Mouse (Mus musculus) forebrain, postnatal 0 days (tissue): ENCODE measurements around the gene Armc9. TPM values are rescaled to one million over a fixed set of nuclear protein-coding genes. Genes with fewer than 3 reads are reported as not detected.

Source experiments
- ATAC-seq: fragments of 200-750 bp; cut with Nextera tagmentation; 2 replicates; pipeline ENCODE4 v1.8.0; 2017; ENCODE audit warnings: mild to moderate bottlenecking, moderate library complexity
- DNase-seq: peaks from one replicate; pipeline ENCODE4 v3.0.0-alpha.2; 2015
- H3K27ac ChIP-seq: fragments of 300-500 bp; sonication (generic); 2 replicates; pipeline ENCODE4 v1.5.1; 2014; ENCODE audit warnings: low read depth, mild to moderate bottlenecking, antibody characterized with exemption, low read length, moderate library complexity, mixed read lengths
- H3K27me3 ChIP-seq: fragments of 300-500 bp; sonication (generic); 2 replicates; pipeline ENCODE4 v1.6.1; 2014; ENCODE audit warnings: mild to moderate bottlenecking, low read length, mixed read lengths; ENCODE audit not compliant: insufficient read depth
- H3K36me3 ChIP-seq: fragments of 300-500 bp; sonication (generic); 2 replicates; pipeline ENCODE4 v1.6.1; 2014; ENCODE audit warnings: mild to moderate bottlenecking, moderate library complexity; ENCODE audit not compliant: insufficient read depth
- H3K4me1 ChIP-seq: fragments of 300-500 bp; sonication (generic); 2 replicates; pipeline ENCODE4 v1.6.1; 2014; ENCODE audit warnings: antibody characterized with exemption; ENCODE audit not compliant: insufficient read depth
- H3K4me2 ChIP-seq: fragments of 300-500 bp; sonication (generic); 2 replicates; pipeline ENCODE4 v1.6.1; 2014; ENCODE audit warnings: low read depth, mild to moderate bottlenecking, moderate library complexity
- H3K4me3 ChIP-seq: fragments of 300-500 bp; sonication (generic); 2 replicates; pipeline ENCODE4 v1.5.1; 2014; ENCODE audit warnings: low read depth, low read length, mixed read lengths
- H3K9ac ChIP-seq: fragments of 300-500 bp; sonication (generic); 2 replicates; pipeline ENCODE4 v1.6.1; 2014; ENCODE audit warnings: mild to moderate bottlenecking
- H3K9me3 ChIP-seq: fragments of 300-500 bp; sonication (generic); 2 replicates; pipeline ENCODE4 v1.6.1; 2016; ENCODE audit warnings: low read length
- CTCF ChIP-seq: sonication (generic); IDR thresholded peaks from 2 replicates; pipeline ENCODE4 v1.5.1; 2016; ENCODE audit warnings: antibody characterized with exemption, control low read depth, low read depth
- WGBS: fragments of 180-500 bp; shearing (Covaris S2); extraction: QIAGEN DNeasy Blood & Tissue Kit; methylation state at CpG from one replicate; pipeline ENCODE4 v1.1.7; 2014; 5-methylcytosine and 5-hydroxymethylcytosine counted together
- polyA plus RNA-seq: library from polyadenylated mRNA; unstranded; fragments of >200 nt; fragmentation: Nextera tagmentation; extraction: Ambion mirVana; gene quantifications from 2 replicates; pipeline ENCODE4 v1.2.1, GENCODE M21; 2015
- total RNA-seq: library from RNA; depleted of rRNA; stranded (reverse); fragments of >200 nt; gene quantifications from 2 replicates; pipeline ENCODE4 v1.2.3, GENCODE M21; 2014

Gene Armc9
- total and polyA plus RNA-seq, 2 experiments from 2014 or later: 29.1 to 35.2 TPM

DNA sequence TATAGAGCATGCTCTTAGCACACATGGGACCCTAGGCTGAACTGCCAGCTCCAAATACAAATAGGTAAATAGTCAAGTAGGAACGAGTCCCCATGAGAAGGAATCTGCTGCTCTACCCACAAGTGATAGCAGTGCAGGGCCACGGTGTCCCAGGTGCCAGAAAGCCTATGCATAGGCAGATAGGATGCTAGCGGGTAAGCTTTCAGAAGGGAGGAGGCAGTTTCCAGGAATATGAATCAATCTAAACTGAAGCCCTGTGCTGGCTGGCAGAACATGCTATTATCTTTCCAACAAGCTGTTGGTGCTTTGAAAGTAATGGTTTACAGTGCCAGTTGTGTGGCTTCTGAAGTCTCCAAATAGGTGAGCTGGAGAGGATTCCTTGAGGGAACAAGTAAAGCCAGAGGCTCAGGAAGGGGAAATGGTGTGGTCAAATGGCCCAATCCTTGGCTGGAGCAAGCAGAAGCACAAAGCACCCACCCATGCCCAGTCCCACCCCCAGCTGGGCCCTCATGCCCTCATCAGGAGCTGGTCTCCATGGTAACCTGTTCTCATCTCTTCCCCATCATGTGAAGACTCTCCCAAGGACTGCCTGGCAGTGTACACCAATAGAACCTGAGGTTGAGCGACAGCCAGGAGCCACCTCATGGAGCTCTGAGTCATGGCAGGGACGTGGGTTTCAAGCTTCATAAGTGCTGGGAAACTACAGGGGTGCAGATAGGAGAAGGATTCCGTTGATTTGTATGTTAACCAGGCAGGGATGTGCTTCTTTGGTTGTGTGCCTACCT, 90.9 kb downstream of the Armc9 start:
- H3K4me3 ChIP-seq: no peak overlapping the region
- 78% methylated on average over 6 of the region's 6 CpGs for WGBS
- H3K36me3 ChIP-seq: peaks cover 28% of the 10 kb centered on the region
- no peaks in the 10 kb centered on the region for H3K9me3 ChIP-seq
- no peak for TF ChIP-seq CTCF
- H3K4me2 ChIP-seq: no peak overlapping the region
- DNase-seq (peak; percentile 10), ATAC-seq (peak; percentile 55)
- H3K27me3 ChIP-seq: no peaks in the 10 kb centered on the region
- no peak overlapping the region for H3K27ac ChIP-seq
- H3K4me1 ChIP-seq: no peaks in the 10 kb centered on the region
- no peak overlapping the region for H3K9ac ChIP-seq

DNA sequence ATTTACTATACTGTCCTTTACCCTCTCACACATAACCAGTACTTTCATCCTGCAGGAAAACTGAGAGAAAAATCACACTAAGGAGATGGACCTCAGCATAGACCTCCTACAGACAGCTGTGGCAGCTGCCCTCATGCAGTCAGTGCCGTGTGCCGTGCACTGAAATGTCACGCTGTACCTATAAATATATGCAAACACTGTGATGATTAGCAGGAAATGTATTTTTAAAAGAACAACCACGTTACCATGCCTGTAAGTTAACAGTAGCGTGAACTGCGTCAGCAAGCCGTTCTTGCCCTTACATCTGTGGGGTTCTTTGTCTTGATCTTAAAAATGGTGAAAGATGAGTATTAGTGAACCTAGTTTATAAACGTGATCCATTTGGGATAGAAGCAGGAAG, 98.8 kb downstream of the Armc9 start:
- 89% methylated on average over 8 of the region's 8 CpGs for WGBS
- Histone ChIP-seq H3K27me3 (no peaks in the 10 kb centered on the region), H3K4me3 (no peak overlapping the region), H3K27ac (no peak overlapping the region), H3K4me2 (no peak overlapping the region), H3K4me1 (no peaks in the 10 kb centered on the region), H3K9me3 (no peaks in the 10 kb centered on the region), H3K9ac (no peak overlapping the region), H3K36me3 (peaks cover 17% of the 10 kb centered on the region)
- DNase-seq: no peak
- ATAC-seq: no peak
- TF ChIP-seq CTCF: no peak

DNA sequence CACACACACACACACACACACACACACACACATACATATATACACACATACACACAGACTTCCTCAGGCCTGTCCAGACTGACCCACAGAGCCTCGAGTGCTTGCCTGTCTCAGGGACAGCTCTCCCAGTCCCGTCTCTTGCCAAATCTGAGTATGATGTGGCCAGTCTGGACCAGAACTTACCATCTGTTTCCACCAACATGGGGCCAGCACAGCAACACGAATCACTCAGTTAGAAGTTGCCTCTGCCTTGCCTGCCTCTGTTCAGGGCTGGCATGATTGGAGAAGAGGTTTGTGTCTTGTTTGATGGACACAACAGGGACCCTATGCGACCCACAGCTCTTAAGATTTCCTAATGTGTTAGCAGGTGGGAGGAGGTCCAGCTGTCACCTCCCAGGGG, 101.7 kb downstream of the Armc9 start:
- H3K9ac ChIP-seq: no peak overlapping the region
- no peaks in the 10 kb centered on the region for H3K4me1 ChIP-seq
- no peaks in the 10 kb centered on the region for H3K9me3 ChIP-seq
- whole genome bisulfite sequencing: 76% methylated on average over 4 of the region's 4 CpGs
- H3K4me2 ChIP-seq: no peak overlapping the region
- H3K27ac ChIP-seq: no peak overlapping the region
- TF ChIP-seq CTCF: no peak
- ATAC-seq (no peak), DNase-seq (no peak)
- H3K36me3 ChIP-seq: peaks cover 7% of the 10 kb centered on the region
- H3K4me3 ChIP-seq: no peak overlapping the region
- no peaks in the 10 kb centered on the region for H3K27me3 ChIP-seq

DNA sequence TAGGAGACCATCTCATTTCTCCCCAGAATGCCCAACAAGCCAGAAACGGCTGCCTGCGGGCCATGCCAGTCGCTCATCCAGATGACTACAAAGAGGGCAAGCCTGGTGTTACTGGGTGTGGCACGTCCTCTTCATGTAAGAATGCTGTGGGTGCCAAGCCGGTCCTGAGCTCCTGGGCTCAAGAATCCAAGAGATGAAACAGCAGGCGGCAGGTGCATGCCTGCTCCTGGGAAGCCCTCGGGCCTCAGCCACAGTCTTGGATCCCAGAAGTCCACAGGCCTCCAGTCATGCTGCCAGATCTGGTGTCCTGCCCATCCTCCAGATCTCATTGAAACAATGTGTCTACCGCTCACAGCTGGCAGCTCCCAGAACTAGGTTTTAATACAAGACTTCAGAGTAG, 102.6 kb downstream of the Armc9 start:
- DNase-seq: no peak

DNA sequence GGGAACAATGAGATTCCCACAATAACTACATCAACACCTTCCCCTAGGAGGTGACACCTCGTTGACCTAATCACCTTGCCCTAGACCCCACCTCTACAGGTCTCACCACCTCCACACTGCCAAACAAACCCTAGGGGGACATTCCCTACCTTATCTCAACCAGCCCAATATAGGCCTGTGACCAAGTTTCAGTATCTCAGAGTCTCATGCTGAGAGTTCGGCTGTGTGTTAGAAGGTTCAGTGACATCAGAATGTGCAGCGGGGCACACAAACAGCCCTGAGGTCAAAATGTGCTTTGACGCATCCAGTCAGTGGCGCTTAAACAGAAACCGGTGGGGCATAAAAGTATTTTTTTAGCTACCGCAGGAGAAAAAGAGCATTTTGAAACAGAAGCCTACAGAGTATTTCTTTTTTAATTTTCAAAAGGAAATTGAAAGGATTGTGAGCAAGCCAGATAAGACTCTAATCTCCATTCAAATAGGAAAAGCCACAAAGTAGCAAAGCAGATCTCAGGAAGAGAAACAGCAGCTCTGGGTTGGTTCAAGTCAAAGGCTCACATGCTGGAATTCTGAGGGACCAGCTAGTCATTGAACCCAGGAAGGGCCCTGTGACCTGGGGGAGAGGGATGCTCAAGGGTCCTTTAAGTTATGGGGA, 103.7 kb downstream of the Armc9 start:
- Histone ChIP-seq H3K27ac (no peak overlapping the region), H3K27me3 (no peaks in the 10 kb centered on the region), H3K4me1 (no peaks in the 10 kb centered on the region), H3K4me2 (no peak overlapping the region), H3K4me3 (no peak overlapping the region), H3K9me3 (no peaks in the 10 kb centered on the region), H3K9ac (no peak overlapping the region), H3K36me3 (peaks cover 1% of the 10 kb centered on the region)
- DNase-seq (no peak), ATAC-seq (no peak)
- no peak for TF ChIP-seq CTCF
- 72% methylated on average over 7 of the region's 7 CpGs for WGBS

More for the DNA sequence above, 102.6 kb downstream of the Armc9 start:
- Histone ChIP-seq H3K27me3 (no peaks in the 10 kb centered on the region), H3K4me3 (no peak overlapping the region), H3K9ac (no peak overlapping the region), H3K36me3 (peaks cover 7% of the 10 kb centered on the region), H3K9me3 (no peaks in the 10 kb centered on the region), H3K27ac (no peak overlapping the region), H3K4me1 (no peaks in the 10 kb centered on the region), H3K4me2 (no peak overlapping the region)
- WGBS: 85% methylated on average over 8 of the region's 8 CpGs
- ATAC-seq: no peak
- TF ChIP-seq CTCF: no peak

DNA sequence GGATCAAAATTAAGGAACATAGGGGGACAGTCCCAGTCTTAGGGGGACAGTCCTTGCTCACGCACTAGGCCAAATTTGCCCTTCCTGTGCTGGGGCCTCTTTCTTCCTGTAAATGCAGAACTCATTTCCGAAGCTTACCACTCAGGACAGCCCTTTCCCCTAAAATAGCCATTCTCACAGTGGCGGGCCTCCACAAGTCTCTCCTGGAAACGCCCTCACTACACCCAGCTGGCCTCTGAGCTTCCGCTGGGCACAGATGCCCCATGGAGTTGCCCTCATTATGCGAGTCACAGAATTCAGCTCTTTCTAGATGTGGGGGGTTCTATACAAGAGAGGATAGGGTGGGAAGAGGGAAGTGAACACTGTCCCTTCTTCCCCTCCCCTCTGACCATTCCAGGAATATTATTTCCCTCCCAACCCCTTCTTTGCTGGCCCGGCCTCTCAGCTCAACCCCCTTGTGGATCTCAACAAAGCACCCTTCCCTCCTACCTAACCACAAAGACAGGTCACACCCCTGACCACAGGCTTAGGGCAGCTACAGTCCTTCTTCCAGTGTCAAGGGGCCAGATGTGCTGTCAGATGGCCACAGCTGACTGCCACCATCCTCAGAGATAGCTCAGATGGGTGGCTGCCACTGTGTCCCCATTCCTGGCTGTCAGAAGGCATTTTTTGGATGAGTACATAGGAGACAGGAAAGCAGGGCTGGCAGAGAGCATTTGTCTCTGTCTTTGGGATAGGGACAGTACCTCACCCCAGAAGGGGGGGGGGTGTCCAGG, 109.2 kb downstream of the Armc9 start:
- 56% methylated on average over 7 of the region's 7 CpGs for WGBS
- DNase-seq (no peak), ATAC-seq (no peak)
- Histone ChIP-seq H3K9me3 (no peaks in the 10 kb centered on the region), H3K4me1 (no peaks in the 10 kb centered on the region), H3K9ac (no peak overlapping the region), H3K4me3 (no peak overlapping the region), H3K4me2 (no peak overlapping the region), H3K27me3 (no peaks in the 10 kb centered on the region), H3K27ac (no peak overlapping the region), H3K36me3 (no peaks in the 10 kb centered on the region)
- no peak for TF ChIP-seq CTCF

DNA sequence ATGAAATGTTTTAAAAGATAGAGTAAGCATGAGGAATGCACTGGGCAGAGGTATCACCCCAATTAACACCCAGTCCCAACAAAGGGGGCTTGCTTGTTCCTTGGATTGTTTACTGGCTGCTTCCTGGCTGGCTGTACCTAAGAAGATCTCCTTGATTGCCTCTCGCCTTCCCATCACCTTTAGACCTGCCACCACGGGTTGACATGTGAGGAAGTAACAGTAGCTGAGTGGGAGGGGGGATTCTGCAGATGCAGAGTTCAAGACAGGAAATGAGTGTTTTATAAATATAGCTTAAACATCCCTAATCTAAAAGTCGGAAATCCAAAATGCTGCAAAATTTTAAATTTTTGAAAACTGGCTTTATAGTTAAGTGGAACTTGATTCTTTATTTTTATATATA, 110.5 kb downstream of the Armc9 start:
- Histone ChIP-seq H3K36me3 (no peaks in the 10 kb centered on the region), H3K4me3 (no peak overlapping the region), H3K4me1 (no peaks in the 10 kb centered on the region), H3K27ac (no peak overlapping the region), H3K9ac (no peak overlapping the region), H3K27me3 (no peaks in the 10 kb centered on the region), H3K9me3 (no peaks in the 10 kb centered on the region), H3K4me2 (no peak overlapping the region)
- WGBS: 74% methylated on average over 3 of the region's 3 CpGs
- TF ChIP-seq CTCF: no peak
- ATAC-seq (no peak), DNase-seq (no peak)
